Mouse (Mus musculus) embryonic stem cell, embryonic (primary cell): ENCODE measurements around the gene Cnn3.

Experiments used
- CTCF ChIA-PET, 4 experiments: fragments of 300-600 bp in 2 of 4; fragments of 350-600 bp in 2 of 4; sonication (Branson Sonifier 250); formaldehyde crosslinking; loops; one replicate each; lab custom pipeline; 2022; ENCODE audit warnings: inconsistent platforms in 2 of 4; lab: Charles Lee
- POLR2A ChIA-PET, 4 experiments: fragments of 300-600 bp in 2 of 4; fragments of 350-600 bp in 2 of 4; sonication (Branson Sonifier 250); formaldehyde crosslinking; loops; one replicate each; lab custom pipeline; 2022; ENCODE audit warnings: antibody characterized with exemption in 4 of 4, inconsistent platforms in 1 of 4; lab: Charles Lee

Cnn3 gene

GRCm38 (mm10) chr3:121461477-121461876 lies 35.2 kb downstream of the Cnn3 start:
- ChIA-PET POLR2A (interaction anchor here in 2 of 4 experiments (1.5 to 1.9 kb wide), 2 partner anchors 9 to 19 kb away, joined by 3 to 4 read pairs; no protein-coding TSS in a partner anchor), CTCF (no interaction called here)

DNA sequence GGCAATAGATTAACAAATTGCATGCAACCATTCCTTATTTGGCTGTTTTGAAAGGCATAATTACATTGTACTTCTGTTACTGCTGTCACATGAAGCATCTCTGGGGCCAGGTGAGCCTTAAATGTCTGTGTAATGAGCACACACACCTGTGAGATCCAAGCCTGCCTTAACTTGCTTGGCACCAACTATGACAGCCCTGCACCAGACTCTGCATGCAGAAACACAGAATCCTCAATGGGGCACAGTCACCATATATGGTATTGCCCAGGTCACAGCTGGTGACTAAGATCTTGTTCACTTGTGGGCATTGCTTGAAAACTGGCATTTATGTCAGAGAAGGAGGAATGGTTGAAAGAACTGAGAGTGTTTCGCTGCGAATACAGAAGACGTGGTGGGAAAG lies 36.5 kb downstream of the Cnn3 start:
- ChIA-PET CTCF (interaction anchor here in 1 of 4 experiments (0.6 kb wide), 1 partner anchor 273 kb away, joined by 4 read pairs; no protein-coding TSS in a partner anchor), POLR2A (no interaction called here)

GRCm38 (mm10) chr3:121464733-121465305 lies 38.5 kb downstream of the Cnn3 start:
- CTCF ChIA-PET = no interaction called here
- POLR2A ChIA-PET = interaction anchor here in 2 of 4 experiments (0.6 to 2.3 kb wide), 6 partner anchors 9 to 231 kb away, joined by 3 to 18 read pairs (median 4); no protein-coding TSS in a partner anchor

DNA sequence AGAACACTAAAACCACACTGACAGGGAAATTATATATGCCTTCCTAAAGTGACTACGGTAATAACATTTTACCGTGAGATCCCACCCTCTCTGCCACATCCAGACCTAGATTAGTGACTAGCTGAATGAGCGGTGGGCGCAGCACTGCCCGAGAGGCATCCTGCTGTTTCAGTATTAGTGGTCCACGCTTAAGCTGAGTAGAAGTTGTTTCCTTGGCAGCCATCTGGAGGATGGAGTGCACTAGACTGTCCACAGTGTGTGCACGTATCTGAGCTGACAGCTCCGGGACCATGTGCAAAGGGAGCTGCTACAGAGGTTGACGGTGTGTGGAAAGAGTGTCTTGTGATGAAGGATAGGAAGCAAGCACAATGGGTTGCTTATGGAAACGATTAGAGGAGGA lies 39.5 kb downstream of the Cnn3 start:
- ChIA-PET CTCF (interaction anchor here in 1 of 4 experiments (0.6 kb wide), 1 partner anchor 40 kb away, joined by 4 read pairs; no protein-coding TSS in a partner anchor), POLR2A (interaction anchor here in 3 of 4 experiments (0.9 to 2.5 kb wide), 8 partner anchors 10 to 41 kb away, joined by 3 to 18 read pairs (median 5); no protein-coding TSS in a partner anchor)

DNA sequence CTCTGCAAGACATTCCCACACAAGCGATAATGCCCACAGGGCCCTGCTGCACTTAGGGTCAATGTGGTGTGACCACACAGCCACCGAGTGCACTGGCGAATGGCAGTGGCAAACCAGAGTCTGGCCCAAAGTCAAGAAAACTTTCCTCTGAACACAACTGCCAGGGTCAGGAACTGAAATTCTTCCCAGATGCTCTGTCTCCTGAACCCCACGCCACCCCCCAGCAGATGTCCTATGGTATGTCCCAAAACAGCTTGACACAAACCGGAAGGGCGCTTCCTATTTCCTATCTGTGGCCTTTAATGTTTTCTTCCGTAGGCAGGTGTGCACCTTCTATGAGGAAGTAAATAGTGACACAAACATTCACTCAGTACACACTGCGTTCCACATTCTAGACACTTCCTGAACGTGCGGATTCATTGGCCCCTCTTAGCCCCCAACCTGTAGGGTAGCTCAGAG lies 40.8 kb downstream of the Cnn3 start:
- ChIA-PET POLR2A (interaction anchor here in 3 of 4 experiments (0.6 to 3.4 kb wide), 17 partner anchors 8 to 176 kb away, joined by 3 to 21 read pairs (median 4); partner anchors contain the start of gene Alg14 (in 1 of the 3)), CTCF (interaction anchor here in 1 of 4 experiments (0.5 kb wide), 1 partner anchor 159 kb away, joined by 3 read pairs; no protein-coding TSS in a partner anchor)

DNA sequence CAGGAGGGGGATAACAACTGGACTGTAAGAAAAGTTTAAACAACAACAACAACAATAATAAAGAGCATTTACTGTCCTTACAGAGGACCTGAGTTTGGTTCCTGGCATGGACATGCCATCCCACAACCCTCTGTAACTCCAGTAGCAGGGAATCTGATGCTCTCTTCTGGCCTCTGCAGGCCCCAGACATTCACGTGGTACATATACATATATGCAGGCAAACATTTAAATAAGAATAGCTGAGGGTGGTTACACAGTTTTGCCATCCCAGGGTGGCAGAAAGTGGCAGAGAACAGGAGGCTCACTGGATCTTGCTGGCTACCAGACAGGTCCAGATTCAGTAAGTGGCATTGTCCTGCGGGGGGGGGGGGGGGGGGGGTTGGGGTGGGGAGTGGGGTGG lies 41.8 kb downstream of the Cnn3 start:
- CTCF ChIA-PET = no interaction called here
- POLR2A ChIA-PET = interaction anchor here (0.6 to 3.4 kb wide), 26 partner anchors 9 to 119 kb away, joined by 3 to 21 read pairs (median 4); partner anchors contain the start of gene Cnn3 (in 1 of the 4)

GRCm38 (mm10) chr3:121469185-121469975 lies 43.1 kb downstream of the Cnn3 start:
- ChIA-PET POLR2A (interaction anchor here in 2 of 4 experiments (0.5 to 3.4 kb wide), 18 partner anchors 9 to 1064 kb away, joined by 3 to 21 read pairs (median 4); no protein-coding TSS in a partner anchor), CTCF (no interaction called here)

- POLR2A ChIA-PET = no interaction called here
- CTCF ChIA-PET = no interaction called here
Observed at GRCm38 (mm10) chr3:121471703-121472102, 45.4 kb downstream of the Cnn3 start.

- ChIA-PET POLR2A (interaction anchor here in 1 of 4 experiments (0.6 to 1.0 kb wide), 2 partner anchors 28 to 36 kb away, joined by 3 to 4 read pairs; no protein-coding TSS in a partner anchor), CTCF (no interaction called here)
Observed at GRCm38 (mm10) chr3:121474738-121475137, 48.4 kb downstream of the Cnn3 start.

- POLR2A ChIA-PET = interaction anchor here (0.6 to 1.6 kb wide), 12 partner anchors 8 to 694 kb away, joined by 3 to 7 read pairs (median 3); no protein-coding TSS in a partner anchor
Observed at GRCm38 (mm10) chr3:121480030-121480960, 54.0 kb downstream of the Cnn3 start.

DNA sequence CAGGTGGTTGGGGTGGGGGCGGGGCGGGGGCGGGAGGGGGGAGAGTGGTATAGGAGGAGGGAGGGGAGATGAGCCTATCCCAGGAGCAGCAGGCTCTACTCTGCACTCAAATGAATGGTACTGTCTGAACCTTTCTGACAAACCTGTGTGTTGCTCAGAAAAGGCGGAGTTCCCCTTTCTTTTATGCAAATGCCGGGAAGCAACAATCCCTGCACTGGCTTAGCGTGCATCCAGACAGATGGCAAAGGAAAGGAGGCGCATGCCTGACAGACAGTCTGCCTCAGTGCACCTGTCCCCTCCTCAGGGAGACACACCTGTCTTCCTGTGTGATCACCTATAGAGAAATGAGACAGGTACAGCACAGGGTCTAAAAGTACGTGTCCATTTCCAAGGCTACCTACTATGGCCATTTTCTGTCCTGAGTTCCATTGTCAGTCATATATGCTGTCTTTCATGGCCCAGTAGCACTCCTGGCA lies 54.7 kb downstream of the Cnn3 start:
- ChIA-PET CTCF (interaction anchor here in 1 of 4 experiments (1.2 kb wide), 1 partner anchor 19 kb away, joined by 3 read pairs; no protein-coding TSS in a partner anchor), POLR2A (interaction anchor here in 2 of 4 experiments (1.0 to 1.6 kb wide), 4 partner anchors 11 to 63 kb away, joined by 3 to 7 read pairs (median 4); no protein-coding TSS in a partner anchor)

More at GRCm38 (mm10) chr3:121480030-121480960, 54.0 kb downstream of the Cnn3 start:
- CTCF ChIA-PET = interaction anchor here in 2 of 4 experiments (1.2 to 1.8 kb wide), 2 partner anchors 20 kb away, joined by 3 to 6 read pairs; no protein-coding TSS in a partner anchor

- ChIA-PET CTCF (no interaction called here), POLR2A (no interaction called here)
Observed at GRCm38 (mm10) chr3:121481564-121481963, 55.3 kb downstream of the Cnn3 start.

DNA sequence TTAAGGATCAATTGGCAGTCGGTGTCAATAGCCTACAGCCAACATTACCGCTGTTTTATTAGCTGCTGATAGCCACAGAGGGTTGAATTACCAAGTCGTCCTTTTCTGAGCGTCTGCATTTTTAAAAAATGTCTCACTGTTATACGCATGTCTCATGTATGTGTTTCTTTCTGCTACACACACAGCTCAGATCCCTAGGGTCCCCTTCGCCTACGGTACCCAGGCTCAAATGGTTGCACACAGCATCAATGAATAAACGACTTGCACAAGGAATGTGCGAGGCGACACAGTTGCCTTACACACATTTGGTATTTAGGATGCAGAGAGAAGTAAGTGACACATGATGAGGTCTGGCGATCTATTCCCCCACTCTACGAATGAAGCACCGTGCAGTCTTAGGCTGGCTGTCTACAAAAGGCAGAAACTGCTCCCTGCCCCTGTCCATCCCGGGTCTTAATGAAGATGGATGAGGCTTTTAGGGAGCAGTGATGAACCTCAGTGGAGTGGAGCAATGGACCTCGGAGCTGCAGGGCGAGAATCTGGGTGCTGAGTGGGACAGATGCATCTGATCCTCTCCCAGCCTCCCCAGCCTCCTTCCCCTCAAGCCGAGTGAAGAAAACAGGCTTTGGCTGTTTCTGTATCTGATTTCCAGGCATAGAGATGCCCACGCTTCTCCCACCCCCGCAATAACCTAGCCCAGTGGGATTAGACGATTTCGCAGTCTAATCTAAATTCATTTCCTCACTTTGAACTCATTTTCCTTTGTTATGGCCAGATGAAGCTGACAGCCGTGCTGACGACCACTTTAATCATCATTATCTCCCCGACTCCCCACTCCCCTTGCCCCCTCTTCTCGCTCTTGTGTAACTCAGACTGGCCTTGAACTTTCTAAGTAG lies 57.2 kb downstream of the Cnn3 start:
- POLR2A ChIA-PET = interaction anchor here in 2 of 4 experiments (1.0 to 1.7 kb wide), 3 partner anchors 50 to 114 kb away, joined by 3 read pairs; no protein-coding TSS in a partner anchor
- CTCF ChIA-PET = no interaction called here

GRCm38 (mm10) chr3:121485201-121485600 lies 58.9 kb downstream of the Cnn3 start:
- POLR2A ChIA-PET = interaction anchor here in 3 of 4 experiments (0.6 to 1.7 kb wide), 4 partner anchors 18 to 98 kb away, joined by 3 to 5 read pairs (median 3); no protein-coding TSS in a partner anchor
- CTCF ChIA-PET = no interaction called here

DNA sequence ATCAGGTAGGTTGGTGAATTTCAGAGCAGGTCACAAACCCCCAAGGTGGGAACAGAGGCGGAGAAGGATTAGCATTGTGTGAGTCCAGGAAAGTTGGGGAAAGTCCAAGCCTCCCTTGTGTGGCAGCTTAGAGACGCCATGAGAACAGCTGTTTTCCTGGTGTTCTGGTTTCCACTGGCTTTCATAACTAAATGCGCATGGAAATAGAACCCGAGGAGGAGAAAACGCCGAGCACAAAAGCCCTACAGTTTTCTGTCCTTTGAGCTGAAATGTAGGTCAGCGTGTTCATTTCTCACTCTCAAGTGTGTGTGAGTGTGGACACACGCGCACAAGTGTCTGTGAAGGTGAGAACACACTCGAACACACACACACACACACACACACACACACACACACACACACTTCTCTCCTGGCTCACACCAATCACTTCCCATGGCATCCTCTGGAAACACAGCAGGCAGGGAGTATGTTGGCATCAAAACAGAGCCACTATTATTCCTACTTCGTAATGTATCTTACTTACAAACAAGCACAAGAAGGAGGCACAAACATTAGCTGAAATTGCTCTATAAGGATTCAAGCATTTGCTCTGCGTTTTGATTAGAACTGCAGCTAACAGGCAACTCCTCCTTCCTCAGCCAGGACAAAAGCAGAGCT lies 63.3 kb downstream of the Cnn3 start:
- POLR2A ChIA-PET = interaction anchor here in 3 of 4 experiments (0.7 to 2.3 kb wide), 8 partner anchors 10 to 169 kb away, joined by 3 to 8 read pairs (median 3); no protein-coding TSS in a partner anchor
- CTCF ChIA-PET = interaction anchor here in 2 of 4 experiments (0.8 to 1.1 kb wide), 2 partner anchors 10 to 166 kb away, joined by 3 read pairs; no protein-coding TSS in a partner anchor

DNA sequence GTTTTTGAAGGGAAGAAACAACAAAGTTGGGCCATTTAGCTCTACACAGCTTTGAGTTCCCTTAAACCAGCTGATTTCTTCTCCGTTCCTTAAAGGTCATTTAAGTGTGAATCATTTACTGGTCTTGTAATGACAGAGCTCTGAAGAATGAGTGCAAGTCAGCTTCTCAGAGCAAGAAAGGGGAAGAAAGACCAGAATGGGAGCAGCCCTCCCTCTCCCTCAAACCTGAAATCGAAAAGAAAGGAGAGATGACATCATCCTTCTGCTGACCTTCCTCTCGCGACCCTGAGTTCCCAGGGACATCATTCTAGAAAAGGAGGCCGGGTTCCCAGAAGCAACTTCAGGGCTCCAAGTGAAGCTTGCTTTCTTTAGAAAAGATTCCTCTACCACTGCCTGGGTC lies 64.6 kb downstream of the Cnn3 start:
- ChIA-PET POLR2A (interaction anchor here in 3 of 4 experiments (0.7 to 2.3 kb wide), 7 partner anchors 9 to 154 kb away, joined by 3 to 9 read pairs (median 3); no protein-coding TSS in a partner anchor), CTCF (interaction anchor here in 1 of 4 experiments (0.6 kb wide), 1 partner anchor 11 kb away, joined by 5 read pairs; no protein-coding TSS in a partner anchor)
